Mouse (Mus musculus) bone marrow macrophage, adult 2 months (primary cell): ENCODE measurements at regions not wholly inside any gene's neighbourhood (a gene's known extent, or its start where the extent isn't known, plus 50 kb on each side); places are given as distances from the start of the nearest gene placed in this dataset.

Experiments used
- CTCF ChIP-seq: IDR thresholded peaks from 2 replicates; pipeline ENCODE4 v1.5.1; 2012; ENCODE audit warnings: low read depth, mild to moderate bottlenecking, low read length, moderate library complexity
- POLR2A ChIP-seq: IDR thresholded peaks from 2 replicates; pipeline ENCODE4 v1.6.1; 2012; ENCODE audit warnings: mild to moderate bottlenecking, low read depth, low read length, borderline replicate concordance

DNA sequence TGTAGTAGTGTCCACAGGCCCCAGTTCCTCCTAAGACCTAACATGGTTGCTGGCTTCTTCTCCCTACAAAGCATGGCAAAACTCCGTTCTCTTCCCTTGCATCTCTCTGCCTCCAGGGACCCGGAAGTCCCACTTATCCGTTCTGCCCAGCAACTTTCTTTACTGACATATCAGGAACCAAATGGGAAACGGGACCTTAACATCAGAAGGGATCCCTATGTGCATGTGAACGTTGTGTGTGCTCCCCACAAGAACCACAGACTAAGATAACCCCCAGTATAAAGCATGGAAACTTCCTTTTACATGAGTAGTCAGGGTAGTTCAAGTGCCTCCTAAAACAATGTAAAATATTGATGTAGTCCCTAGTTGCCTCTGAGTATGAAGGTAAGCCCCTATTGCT, 61.6 kb downstream of the Zxdb start:
- TF ChIP-seq CTCF = no peak
- no peak for TF ChIP-seq POLR2A
